Mouse (Mus musculus): Measurements from ENCODE around the gene Dnah9.

Gene Dnah9

DNA sequence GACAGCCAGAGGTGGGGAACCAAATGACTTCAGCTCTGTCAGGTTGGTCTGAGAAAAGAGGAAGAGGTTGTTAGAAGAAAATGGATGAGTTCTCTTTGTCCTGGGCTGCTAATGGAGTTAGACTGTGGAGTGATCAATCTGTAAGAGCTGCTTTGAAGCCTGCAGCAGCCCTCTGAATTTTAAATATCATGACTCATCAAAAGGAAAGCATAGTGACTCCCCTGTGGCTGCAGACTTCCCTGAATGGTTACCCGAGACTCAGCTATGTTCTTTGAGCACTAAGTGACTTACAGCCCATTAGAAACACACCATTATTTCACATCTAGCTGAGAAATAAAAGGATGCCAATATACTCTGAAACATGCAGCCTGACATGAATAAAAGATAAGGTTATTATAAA lies 240.4 kb downstream of the Dnah9 start:
- no peak for DNase-seq (ENCODE audit: extremely low spot score)

- DNase-seq (ENCODE audit: extremely low spot score), result peak; percentile 4
Observed at GRCm38 (mm10) chr11:65918480-65919236, 249.7 kb downstream of the Dnah9 start.

DNA sequence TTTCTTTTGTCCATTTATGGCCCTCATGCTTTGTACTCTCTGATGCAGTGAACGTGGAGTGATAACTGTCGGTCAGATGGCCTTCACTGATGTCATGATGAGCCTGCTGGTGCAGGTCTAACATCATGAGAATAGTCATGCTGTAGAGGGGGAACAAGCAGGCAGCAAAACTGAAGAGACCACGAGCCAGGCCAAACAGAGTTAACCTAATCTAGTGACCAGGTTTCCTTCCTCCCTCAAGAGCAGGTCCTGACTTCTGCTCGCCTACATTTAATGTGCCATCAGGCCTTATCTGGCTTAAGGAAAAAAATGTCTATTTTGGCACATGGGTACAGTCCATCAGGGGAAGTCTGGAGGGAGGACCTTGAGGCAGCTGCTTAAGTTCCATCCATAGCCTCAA lies 259.2 kb downstream of the Dnah9 start:
- no peak for DNase-seq (ENCODE audit: extremely low spot score)

- DNase-seq (ENCODE audit: extremely low spot score), result no peak
Observed at GRCm38 (mm10) chr11:65905487-65905886, 262.9 kb downstream of the Dnah9 start.

GRCm38 (mm10) chr11:65903944-65904343 lies 264.4 kb downstream of the Dnah9 start:
- no peak for DNase-seq (ENCODE audit: extremely low spot score)

DNA sequence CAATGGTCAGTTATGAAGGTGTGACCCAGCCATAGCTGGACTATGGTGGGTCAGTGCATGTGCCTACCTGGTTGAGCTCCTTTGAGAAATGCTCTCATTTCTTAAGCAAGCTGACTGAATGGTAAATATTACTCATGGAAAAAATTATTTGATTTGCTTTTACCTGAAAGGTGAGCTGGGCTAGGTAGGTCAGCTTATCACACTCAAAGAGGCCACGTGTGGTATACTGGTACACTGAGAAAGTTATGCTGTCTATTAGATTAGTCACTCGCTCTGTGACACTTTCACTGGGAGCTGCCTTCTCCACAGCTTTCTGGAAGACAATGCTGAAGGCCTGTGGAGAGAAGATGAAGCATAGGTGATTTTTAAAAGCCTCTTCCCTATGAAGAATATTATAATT lies 286.9 kb downstream of the Dnah9 start:
- DNase-seq (ENCODE audit: extremely low spot score), result no peak

DNA sequence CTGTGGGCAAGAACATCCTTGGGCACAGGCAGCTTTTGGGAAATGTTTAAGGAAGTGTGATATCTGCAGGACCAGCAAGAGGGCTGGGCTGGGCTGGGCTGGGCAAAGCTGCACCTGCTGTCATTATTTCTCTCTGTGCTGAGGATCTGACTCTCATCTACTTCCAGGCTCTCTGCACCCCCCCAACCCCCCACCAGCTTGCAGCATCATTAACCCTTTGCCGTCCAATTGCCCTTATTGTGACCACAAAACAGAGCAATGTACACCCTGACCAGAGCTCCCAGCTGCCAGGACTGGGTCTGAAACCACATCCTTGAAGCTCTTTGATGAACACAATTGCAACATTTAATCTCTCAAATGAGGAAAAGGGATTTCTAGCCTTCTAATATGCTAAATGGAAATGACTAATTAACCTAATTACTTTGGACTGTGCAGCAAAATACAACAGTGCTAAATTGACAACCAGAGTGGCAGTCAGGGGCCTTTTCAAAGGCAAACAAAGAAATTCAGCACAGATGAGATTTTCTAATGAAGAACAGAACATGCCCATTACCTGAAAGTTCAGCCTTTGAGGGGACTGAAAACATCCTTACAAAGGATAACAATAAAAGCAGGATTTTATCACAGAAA lies 291.1 kb downstream of the Dnah9 start:
- DNase-seq (ENCODE audit: extremely low spot score), result no peak

DNA sequence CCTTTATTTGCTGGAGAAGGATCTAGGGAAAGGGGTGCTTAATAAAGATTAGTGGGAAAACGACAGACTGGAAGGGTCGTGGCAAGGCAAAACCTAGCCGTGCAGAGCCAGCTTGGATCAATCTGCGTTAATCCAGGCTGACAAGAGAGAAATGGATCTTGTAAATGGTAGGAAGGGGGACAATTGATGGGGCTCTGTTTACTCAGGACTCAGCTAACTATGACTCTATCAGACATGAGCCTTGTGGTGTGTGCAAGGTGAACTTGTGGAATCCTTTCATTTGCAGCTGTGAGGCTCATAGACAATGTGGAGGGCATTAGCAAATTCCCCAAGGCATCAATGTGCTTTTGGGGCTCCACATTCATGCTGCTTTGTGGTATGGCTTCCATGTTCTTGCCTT lies 306.9 kb downstream of the Dnah9 start:
- DNase-seq (ENCODE audit: extremely low spot score), result no peak

- DNase-seq (ENCODE audit: extremely low spot score), result peak; percentile 33
Observed at GRCm38 (mm10) chr11:65852066-65852465, 316.3 kb downstream of the Dnah9 start.

- DNase-seq (ENCODE audit: extremely low spot score), result no peak
Observed at GRCm38 (mm10) chr11:65846446-65846845, 321.9 kb downstream of the Dnah9 start.

DNA sequence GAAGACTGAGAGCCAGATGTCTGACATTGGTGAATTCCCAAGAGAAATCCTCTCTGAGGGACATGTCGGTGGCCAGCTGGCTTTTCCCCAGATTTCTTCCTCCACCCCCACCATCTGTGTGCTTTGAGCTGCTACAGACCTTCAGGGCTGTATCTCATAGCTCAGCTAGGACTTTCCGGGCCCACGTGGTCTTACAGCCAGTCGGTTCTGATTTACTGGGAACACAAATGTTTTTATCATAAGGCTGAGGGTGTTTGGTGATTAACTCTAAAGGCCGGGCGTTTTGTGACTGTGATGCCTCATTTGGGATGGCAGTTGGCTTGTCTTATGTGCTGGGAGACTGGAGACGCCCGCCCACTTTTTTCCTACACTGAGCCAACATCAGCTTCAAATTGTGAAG lies 329.4 kb downstream of the Dnah9 start:
- no peak for DNase-seq (ENCODE audit: extremely low spot score)

DNA sequence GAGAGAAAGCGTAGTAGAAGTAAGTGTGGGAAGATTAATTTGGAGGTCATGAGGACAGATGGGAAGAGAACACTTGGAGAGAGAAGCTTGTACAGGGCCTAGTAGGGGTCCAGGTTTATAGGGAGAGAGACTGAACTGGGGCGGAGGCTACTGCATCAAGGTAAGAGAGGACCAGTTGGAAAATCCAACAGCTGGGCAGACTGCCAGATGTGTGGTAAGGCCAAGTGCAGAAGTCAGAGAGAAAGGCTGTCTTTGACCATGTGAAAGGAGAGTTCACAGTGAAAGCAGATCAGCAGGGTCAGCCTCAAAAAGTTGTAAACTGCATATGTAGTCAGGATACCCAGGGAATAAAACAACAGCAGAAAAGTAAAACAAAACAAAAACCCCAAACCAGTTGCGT lies 343.8 kb downstream of the Dnah9 start:
- no peak for DNase-seq (ENCODE audit: extremely low spot score)

GRCm38 (mm10) chr11:65820877-65821276 lies 347.5 kb downstream of the Dnah9 start:
- peak; percentile 69 for DNase-seq (ENCODE audit: extremely low spot score)

DNA sequence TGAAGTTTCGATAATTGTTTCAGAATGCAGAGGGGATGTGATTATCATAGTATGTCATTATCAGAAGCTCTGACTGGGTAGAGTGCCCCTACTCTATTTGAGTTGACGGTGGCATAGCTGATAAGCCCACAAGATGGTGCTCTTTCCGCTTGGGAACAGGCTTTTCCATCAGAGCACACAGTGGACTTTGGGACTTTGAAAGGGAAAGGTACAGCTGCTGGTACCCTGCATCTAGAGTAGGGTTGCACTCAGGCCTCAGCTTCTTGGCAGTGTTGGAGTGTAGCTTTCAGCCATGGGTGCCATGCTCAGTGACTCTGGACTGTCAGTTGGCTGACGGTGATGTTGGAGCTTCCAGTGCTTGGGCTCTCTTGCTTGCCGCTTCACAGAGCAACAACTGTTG lies 348.1 kb downstream of the Dnah9 start:
- DNase-seq (ENCODE audit: extremely low spot score), result no peak

GRCm38 (mm10) chr11:65818193-65818592 lies 350.2 kb downstream of the Dnah9 start:
- DNase-seq (ENCODE audit: extremely low spot score), result no peak

- DNase-seq (ENCODE audit: extremely low spot score), result no peak
Observed at GRCm38 (mm10) chr11:65816237-65816636, 352.1 kb downstream of the Dnah9 start.

GRCm38 (mm10) chr11:65814381-65814780 lies 354.0 kb downstream of the Dnah9 start:
- DNase-seq (ENCODE audit: extremely low spot score), result no peak

- no peak for DNase-seq (ENCODE audit: extremely low spot score)
Observed at GRCm38 (mm10) chr11:65812088-65812487, 356.3 kb downstream of the Dnah9 start.

- DNase-seq (ENCODE audit: extremely low spot score), result no peak
Observed at GRCm38 (mm10) chr11:65807601-65808000, 360.8 kb downstream of the Dnah9 start.

GRCm38 (mm10) chr11:65806909-65807504 lies 361.3 kb downstream of the Dnah9 start, which contains the start of gene Zkscan6:
Zkscan6 (plus strand) TSS chr11:65807175.
- DNase-seq (ENCODE audit: extremely low spot score), result peak; percentile 98

- no peak for DNase-seq (ENCODE audit: extremely low spot score)
Observed at GRCm38 (mm10) chr11:65806321-65806904, 361.9 kb downstream of the Dnah9 start.

GRCm38 (mm10) chr11:65801899-65802298 lies 366.5 kb downstream of the Dnah9 start:
- DNase-seq (ENCODE audit: extremely low spot score), result no peak

DNA sequence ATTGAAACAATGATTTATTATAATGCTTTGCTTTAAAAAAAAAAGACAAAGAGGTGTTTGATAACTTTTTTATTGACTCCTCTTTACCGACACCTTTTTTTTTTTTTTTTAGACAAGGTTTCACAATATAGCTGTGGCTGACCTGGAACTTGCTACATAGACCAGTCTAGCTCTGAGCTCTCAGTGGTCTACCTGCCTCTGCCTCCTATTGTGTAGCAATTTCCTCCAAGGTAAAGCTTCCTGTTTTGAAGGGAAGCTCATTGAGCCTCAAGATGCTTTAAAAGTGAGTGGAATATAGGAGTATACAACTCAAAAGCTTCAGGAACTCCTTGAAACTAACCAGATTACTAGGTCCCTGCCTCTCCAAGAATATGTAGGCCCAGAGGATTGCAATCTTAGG lies 372.5 kb downstream of the Dnah9 start:
- DNase-seq (ENCODE audit: extremely low spot score), result no peak
